Mouse (Mus musculus) v-Abl transformed pro-B cells (cell line): Measurements from ENCODE around the gene Plekha6.

Experiments used
- in situ Hi-C, 2 experiments: fragments of 400-800 bp; cut with MboI; formaldehyde crosslinking; loops; one replicate each; pipeline ENCODE4 v1.15.1; 2025; ENCODE audit not compliant: unreplicated experiment in 2 of 2

Gene Plekha6

DNA sequence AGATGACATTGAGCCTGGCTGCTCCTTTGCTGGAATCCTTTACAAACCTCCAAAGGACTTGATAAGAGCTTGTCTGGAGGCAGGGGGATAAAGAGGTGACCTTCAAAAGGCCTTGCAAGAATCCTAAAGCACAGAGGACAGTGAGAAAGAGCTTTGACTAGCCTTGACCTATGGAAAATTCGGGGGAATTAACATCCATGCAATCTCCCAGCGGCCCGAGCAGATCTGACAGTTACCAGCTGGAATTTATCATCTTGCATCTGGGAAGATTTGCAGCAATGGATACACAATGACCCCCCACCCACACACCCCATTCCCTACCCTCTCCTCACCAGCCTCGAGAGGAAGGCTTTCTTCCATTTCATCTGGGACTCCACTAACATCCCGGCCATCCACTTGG, 91.8 kb downstream of the Plekha6 start:
- in situ Hi-C loops: no loop called here

DNA sequence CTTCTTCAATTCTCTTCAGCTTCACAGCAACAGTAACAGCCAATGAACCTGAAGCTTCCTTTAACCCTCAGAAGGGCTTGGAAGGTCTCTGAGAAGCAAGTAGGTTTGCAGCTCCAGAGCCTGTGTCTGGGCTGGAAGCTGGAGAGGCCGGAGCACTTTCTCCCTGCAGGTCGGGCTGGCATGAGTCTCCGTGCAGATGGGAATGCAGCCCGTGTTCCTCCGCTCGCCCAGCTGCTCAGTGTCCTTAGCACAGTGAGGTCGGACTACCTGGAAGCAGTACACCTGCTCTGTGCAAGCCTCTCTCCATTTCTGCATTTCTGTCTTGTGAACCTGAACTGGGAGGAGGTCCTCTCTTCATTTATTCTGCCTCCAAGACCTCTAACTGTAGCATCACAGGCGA, 92.3 kb downstream of the Plekha6 start:
- in situ Hi-C loops: no loop called here

DNA sequence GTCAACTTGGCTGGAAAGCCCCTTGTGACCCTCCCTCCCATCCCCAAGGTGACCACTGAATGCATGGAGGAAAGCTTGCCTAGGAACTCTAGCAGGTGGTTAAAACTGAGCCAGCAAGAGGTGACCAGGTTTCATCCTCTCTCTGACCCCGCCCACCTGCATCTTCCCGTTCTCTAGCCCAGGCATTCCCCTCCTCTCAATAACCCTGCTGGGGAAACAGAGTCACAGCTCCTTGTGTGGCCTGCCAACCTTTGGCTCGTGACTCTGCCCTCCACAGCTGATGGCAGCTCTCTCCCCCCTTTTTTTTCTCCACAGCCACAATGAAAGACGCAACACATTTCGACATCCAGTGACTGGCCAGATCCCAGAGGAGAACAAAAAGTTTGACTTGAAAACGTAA, 94.7 kb downstream of the Plekha6 start:
- in situ Hi-C loops: no loop called here

DNA sequence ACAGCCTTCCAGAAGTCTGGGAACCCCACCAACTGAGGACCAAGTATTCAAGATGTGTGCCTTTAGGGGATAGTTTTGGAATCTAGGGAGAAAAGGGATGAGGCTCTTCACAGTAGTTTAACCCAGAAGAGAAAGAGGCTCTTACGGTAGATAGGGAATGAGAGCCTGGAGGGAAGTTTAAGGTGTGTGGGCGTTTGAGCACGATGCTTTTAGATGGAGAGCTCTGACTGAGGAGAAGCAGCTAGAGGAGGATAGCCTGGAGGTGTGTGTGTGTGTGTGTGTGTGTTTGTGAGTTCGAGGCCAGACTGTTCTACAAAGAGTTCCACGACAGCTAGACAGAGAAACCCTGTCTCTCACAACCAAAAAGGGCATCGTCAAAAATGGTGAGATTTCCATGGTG, 98.6 kb downstream of the Plekha6 start:
- in situ Hi-C loops: no loop called here

DNA sequence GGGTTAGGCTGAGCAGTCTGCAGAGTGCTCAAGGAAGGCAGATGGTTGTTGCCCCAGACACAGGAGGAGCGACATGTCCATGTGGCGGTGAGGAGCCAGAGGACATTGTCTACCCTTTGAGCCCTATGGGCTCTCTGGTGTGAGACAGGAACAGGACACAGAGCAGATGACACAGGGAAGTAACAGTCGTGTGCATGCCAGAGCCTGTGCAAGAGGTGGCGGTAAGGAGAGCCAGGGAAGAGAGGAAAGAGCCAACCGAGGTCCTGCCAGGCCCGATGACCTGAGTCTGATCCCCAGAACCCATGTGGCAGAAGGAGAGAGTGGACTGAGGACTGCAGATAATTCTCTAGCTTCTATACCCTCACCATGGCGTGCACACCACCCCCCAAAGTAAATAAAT, 99.1 kb downstream of the Plekha6 start:
- in situ Hi-C loops: no loop called here

DNA sequence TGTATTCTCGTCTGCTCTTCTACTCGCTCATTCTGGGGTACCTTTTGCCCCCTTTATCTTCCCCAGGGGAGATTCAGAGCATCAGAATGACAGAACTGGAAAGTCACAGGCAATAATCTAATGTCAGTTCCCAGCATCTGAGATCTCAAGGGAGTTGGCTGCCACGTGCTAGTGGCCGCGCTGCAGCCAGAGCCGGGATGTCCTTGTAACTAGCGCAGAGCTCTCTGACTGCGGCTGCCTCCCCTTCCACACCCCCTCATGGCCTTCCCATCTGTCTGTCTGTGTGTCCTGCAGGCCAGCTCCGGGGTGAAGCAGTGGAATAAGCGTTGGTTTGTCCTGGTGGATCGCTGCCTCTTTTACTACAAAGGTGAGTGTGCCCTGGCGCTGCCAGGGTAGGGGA, 100.4 kb downstream of the Plekha6 start:
- in situ Hi-C loops: no loop called here

DNA sequence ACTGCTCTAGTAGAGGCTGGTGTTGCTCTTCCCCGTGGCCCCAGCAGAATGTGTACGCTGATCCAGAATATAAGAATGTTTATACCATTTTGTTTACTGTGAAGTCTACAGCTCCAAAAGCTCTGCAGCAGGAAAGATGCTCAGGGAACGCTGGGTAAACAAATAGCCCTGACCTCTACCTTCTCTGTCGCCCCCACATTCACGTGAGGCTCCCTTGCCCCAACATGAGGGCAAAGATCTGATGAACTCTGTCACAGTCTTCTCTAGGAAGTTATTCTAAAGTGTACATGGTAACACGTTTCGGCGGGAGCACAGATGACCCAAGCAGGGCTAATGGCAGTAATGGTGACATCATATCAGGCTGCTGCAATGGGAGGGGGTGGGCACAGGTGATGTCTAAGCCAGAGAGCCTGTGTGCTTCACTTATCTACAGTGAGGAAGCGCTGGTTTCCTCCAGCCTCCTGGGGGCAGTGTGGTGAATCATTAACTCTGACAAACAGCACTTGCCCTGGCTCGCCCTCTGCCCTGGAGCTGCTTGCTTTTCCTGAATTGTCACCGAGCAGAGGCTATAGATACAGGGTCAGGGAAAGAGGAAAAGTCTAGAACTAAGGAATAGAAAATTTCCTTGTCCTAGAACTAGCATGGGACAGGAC, 101.2 kb downstream of the Plekha6 start:
- in situ Hi-C loops: no loop called here

DNA sequence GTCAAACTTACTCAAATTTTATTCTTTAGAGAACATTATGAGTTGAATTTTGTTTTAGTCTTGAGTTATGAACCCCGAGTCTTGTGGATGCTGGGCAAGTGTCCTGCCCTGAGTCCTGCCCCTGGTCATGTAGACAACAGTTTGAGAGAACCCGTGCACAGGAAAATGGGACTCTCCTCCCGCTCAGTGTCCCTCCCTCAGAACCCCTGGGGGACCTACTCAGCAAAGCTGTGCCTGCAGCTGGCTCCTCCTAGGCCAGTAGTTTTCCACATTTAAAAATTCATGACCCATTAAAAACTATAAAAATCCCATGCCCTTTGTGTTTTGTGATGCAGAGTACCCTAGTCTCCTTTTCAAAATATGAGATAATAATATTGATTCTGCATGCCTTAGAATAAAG, 103.1 kb downstream of the Plekha6 start:
- in situ Hi-C loops: no loop called here

DNA sequence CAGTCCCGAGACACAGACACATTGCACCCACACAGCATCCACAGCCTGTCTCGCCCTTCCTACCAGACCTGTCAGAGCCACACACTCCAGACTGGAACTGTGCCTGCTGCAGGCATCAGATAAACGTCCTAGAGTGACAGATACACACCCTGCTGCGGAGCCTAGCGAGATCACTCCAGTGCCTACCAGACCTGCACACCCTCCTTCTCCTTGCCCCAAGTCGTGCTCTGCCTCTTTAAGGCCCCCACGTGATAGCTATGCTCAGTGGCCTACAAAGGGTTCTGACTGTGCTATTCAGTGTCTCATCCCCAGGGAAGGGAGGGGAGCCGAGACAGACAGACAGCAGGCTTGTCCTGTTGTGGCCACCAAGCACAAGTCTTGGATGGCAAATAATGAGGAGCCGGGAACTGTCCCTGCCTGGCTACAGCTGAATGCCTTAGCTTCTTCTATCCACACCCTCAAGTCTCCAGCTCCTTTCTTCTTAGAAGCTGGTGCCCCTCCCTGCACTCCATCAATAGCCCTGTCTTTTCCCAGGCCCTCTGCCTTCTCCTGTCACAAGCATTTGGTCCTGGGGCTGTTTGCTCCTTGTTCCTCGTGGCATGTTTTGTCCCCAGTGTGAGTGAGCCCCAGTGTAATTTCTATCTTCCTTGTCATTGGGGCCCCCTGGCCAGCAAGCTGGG, 103.9 kb downstream of the Plekha6 start:
- in situ Hi-C loops: no loop called here

DNA sequence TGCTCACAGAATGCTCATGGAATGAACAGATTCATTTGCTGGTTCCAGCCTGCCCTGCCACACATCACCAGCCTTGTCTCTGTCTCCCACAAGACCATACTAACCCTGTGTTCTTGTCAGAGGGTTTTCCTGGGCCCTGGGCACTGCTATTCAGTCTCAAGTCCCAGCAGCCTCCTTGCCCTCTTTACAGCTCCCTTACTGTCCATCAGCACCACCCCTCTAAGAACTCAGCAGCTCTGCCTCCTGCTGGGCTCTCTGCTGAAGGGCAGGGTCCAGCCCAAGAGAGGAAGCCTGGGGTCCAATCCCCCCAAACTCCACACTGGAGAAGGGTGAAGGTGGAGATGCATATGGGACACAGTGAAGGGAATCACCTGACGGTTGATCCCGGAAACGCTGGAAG, 104.5 kb downstream of the Plekha6 start:
- in situ Hi-C loops: no loop called here

DNA sequence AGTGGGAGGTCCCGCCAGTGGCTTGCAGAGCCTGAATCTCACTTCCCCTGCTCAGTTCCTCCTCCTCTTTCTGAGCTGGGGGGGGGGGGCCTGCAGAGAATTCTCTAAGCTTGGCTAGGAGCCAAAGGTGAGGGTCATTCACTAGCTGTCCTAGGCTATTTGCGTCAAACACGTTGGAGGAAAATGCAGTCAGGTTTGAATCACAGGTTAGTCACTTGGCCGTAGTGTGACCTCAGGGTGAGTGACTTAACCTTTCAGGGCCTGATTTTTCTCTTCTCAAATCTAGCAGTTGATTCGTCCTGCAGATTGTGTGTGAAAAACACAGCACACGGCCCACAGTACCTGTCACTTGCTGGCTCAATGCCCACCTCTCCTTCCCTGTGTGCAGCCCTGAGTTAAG, 106.3 kb downstream of the Plekha6 start:
- in situ Hi-C loops: no loop called here

DNA sequence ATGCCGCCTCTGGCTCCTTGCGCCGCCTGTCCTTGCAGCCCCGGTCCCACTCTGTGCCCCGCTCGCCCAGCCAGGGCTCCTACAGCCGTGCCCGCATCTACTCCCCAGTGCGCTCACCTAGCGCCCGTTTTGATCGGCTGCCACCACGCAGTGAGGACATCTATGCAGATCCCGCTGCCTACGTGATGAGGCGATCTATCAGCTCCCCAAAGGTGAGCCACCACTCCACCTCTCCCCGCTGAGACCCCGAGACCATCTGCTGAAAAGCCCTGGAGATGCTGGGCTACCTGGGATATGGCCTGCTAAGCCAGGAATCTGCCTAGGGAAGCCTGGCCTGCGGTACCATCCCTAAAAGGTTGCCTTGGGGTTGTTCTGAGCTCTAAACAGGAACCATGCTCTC, 110.2 kb downstream of the Plekha6 start:
- in situ Hi-C loops: no loop called here

DNA sequence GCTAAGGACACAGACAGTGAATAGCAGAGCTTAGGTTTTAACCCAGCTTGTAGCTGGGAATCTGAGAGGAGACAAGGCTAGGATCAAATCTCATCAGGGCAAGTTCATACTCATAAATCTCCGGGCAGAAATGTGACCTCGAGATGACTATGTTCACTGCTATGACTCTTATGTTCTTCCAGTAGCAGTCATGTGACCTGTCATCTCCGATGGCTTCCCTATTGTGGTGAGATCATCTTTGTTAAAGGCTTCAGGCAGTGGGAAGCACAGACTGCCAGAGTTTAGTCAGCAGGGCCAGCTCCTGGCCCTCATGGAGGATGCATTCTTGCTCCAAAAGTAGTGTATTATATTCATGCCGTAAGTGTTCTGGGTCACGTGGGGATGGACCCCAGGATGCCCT, 113.0 kb downstream of the Plekha6 start:
- in situ Hi-C loops: no loop called here

DNA sequence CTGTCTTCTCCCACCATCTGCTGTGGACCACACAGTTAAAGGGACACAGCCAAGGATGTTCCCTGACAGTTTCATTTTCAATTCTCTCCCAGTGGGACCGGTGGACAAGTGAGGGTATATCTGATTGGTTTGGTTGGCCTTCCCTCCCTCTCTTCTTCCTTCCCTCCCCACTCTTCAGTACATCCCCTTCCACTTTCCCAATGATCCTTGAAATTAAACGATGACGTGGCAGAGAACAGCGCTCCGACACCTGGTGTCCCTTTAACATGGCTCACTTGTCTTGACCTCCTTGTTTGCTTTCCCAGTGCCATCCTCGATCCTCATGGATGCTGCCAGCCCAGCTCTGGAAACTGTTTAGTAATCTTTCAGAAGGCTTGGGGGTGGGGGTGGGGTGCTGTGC, 114.5 kb downstream of the Plekha6 start:
- in situ Hi-C loops: no loop called here

DNA sequence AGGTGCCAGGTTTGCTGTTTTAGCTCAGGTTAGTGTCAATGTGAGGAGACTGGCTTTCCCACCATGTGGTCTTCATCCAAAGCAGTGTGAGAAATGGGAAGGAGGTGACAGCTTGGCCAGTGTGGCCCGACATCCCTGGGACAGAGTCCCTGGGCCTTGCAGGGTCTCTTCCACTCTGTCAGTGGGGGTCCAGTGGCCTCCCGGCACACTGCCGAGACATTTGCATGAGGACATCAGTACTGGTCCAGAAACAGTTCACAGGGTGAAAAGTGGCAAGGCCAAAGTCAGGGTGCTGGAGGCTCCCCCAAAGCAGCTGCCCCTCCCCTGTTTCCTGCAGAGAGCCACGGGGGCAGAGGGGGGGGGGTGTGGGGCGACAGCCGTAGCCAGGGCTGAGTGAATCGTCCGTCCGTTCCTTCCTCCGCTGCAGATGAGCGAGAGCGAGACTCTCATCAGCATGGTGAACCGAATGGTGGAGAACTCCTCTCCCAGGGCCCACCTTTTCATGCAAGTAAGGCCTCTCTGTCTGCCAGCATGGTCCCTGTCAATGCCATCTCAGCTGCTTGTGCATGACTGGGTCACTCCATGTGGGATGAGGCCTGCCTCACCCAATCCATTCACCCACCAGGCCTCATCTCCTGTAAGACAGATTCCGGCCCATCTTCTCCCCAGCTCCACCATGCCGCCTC, 115.1 kb downstream of the Plekha6 start:
- in situ Hi-C loops: no loop called here

DNA sequence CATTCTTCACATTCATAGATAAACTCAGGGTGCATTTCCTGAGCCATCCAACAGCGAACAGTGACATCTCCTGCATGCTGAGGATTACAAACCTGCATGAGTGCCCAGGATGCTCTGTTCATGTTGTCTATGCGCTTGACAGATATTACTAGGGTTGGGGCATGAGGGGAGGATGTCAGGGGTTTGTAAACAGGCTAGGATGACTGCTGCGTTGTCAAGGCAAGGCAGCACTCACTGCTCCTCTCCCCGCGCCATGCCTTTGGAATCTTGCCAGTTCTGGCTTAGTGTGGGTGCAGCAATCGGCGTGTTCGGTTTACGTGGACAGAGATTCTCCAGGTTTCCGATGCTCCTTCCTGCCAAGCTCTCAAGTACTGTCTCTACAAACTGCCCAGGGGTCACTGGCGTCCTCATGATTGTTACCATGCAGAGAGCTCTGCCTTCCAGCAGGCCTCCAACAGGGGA, 115.7 kb downstream of the Plekha6 start:
- in situ Hi-C loops: no loop called here

DNA sequence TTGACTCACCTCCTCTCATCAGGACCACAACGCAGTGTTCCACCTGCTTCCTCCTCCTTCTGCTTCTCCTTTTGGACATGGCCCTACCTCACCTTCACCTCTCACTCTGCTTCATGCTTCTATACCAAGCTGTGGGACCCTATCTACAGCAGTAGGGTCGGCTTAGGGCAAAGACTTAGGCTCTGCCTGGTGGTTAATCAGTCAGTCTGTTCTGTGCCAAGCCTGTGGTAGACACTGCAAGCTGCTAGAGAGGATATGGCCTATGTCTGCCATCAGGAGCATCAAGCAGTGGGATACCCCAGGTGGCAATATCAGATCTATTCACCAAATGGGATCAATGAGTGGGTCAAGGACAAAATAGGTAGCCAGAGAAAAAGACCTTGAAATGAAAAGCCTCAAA, 116.5 kb downstream of the Plekha6 start:
- in situ Hi-C loops: no loop called here

DNA sequence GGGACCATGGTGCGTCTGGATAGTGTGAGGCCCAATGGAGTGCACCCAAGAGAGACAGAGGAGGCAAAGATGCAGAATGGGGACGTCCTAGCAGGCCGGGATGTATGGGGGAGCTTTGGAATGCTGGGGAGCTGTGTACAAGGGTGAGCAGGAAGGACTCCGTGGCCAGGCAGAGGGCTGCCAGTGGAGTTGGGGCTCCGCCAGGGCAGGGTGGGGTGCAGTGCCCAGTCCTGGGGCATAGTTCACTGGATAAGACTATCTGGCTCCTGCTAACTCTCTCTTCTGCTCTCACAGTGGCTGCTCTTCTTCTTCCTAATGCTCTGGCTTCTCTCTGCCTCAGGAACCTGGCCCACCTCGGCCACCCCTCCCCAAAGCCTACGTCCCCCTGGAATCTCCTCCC, 121.9 kb downstream of the Plekha6 start:
- in situ Hi-C loops: no loop called here

DNA sequence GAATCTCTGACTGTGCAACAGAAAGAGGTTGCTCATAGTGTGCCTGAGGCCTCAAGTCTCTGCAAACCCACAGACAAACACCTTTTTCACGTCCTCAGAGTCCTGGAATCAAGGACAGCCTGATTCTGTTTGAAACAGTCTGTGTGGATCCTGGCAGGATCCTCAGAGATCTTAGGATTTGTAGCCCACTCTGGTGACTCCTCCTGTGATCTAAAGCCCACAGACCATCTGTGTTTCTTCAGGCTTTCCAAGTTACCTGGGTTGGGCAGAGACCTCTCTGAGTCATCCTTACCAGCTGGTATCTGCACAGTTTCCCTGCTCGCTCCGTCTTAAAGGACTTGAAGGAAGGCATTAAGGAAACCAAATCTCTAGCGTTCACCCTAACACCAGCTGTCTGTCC, 123.0 kb downstream of the Plekha6 start:
- in situ Hi-C loops: no loop called here

DNA sequence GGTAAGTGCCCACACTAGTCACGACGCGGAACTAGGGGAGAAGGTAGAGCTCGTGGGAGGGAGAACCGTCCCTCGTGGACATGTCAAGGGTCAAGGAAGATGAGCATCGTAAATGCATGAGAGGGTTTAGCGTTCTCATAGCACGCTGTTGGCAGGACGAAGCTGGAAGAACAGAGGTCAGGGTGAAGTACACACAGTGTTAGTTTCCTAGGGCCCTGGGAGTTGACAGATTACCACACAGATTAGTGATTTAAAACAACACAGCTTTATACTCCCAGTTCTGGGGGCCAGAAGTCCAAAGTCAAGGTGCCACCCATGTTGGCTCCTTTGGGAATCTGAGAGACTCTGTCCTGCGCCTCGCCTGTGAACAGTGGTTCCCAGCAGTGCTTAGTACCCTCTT, 123.9 kb downstream of the Plekha6 start:
- in situ Hi-C loops: no loop called here

DNA sequence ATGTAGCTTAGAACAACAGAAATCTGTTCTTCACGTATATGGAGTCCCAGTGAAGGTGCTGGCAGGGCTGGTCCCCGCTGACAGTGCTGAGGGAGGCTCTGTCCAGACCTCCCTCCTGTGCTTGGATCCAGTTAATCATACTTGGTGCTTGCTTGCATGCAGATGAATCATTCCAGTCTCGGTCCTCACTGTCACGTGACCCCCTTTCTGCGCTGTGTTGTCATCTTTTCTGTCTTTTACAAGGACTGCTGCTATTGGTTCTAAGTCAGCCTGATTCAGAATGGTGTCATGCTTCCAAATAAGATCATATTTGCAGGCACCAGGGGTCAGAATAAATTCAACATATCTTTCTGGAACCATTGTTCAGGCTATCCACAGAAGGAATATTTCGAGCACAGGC, 127.9 kb downstream of the Plekha6 start:
- in situ Hi-C loops: no loop called here

DNA sequence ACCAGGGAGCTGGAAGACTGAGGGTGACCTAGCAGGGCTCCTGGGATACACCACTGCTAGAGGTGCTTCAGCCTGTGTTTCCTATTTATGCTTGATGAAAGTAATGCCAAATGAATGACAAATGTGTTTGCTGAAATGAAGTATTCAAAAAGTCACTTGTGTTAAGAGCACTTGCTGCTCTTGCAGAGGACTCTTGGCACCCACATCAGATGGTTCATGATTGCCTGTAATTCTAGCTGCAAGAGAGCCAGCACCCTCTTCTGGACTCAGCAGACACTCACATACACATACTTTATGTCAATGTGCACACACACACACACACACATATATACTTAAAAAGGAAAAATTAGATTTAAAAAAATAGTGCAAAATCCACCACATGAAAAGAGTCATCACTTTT, 128.6 kb downstream of the Plekha6 start:
- in situ Hi-C loops: no loop called here
